In genomic region chr9:123942025-123942424, GRCm38 (mm10) we compare ENCODE assay signal across 21 mouse cellular contexts. TPM values are rescaled to one million over a fixed set of nuclear protein-coding genes. Genes with fewer than 3 reads are reported as not detected.
DNase-seq lines count a peak whose midpoint lies in the region; ATAC-seq and TF ChIP-seq lines count a peak whose summit lies in the region.
"Had no signal": no experiment of that assay in that cellular context is flagged by ENCODE, and none has a peak within 500 bp of the region (broad histone marks: within the 10 kb centered on the region; RNA-seq: fewer than 3 reads in every experiment).

No protein-coding gene starts in this region.

- peaks cover 10% of the 10 kb centered on the region; the same call in 1 of the 2 replicates for H3K4me1 ChIP-seq in spleen, adult 2 months (ENCODE audit: control insufficient read depth, insufficient read depth, insufficient read length)
- H3K4me1 ChIP-seq in small intestine, adult 2 months (ENCODE audit: control insufficient read depth, insufficient read depth, insufficient read length, low read length): peaks cover 4% of the 10 kb centered on the region; the same call in 1 of the 2 replicates
- H3K4me1 ChIP-seq: embryonic facial prominence, embryonic 13.5 days; forebrain, embryonic 15.5 days; heart, embryonic 10.5 days; kidney, embryonic 15.5 days had no signal

- ATAC-seq in inflammation-experienced regulatory T-cells, adult 6 months: peak; percentile 17
- ATAC-seq: forebrain, embryonic 15.5 days; intestine, embryonic 16.5 days had no signal

- no peak for TF ChIP-seq CTCF in spleen, adult 2 months (IDR thresholded peaks at IDR 0.05; ENCODE audit: extremely low read depth, insufficient read depth, insufficient read length, insufficient replicate concordance)
- TF ChIP-seq CTCF in small intestine, adult 2 months (IDR thresholded peaks at IDR 0.05; ENCODE audit: extremely low read depth, insufficient read length, insufficient replicate concordance, low read depth, low read length): no peak

- peak; percentile 47 for DNase-seq in layer of hippocampus, adult 9-11 months
- DNase-seq in layer of hippocampus, adult 9-10 months (ENCODE audit: low spot score): no peak
- DNase-seq in spleen, adult 2 months (ENCODE audit: low read depth in 1 of 2, low spot score in 2 of 2): no peak
- no peak for DNase-seq in spleen, adult 18-20 months
- no peak for DNase-seq in spleen, adult 12 weeks (ENCODE audit: low spot score)
- no peak for DNase-seq in ovary, adult 18-20 months (ENCODE audit: low spot score)
- DNase-seq: adrenal gland, postnatal 25 days; cerebellum, adult 8-10 months; gastrocnemius, postnatal 36 days had no signal

- peak overlapping the region; percentile 6; the same call in 1 of the 2 replicates for H3K27ac ChIP-seq in spleen, adult 2 months (ENCODE audit: insufficient read depth, low read length)
- H3K27ac ChIP-seq in small intestine, adult 2 months (ENCODE audit: insufficient read depth, low read depth, low read length): peak overlapping the region; percentile 20; the same call in 1 of the 2 replicates
- H3K27ac ChIP-seq: embryonic facial prominence, embryonic 13.5 days; forebrain, embryonic 15.5 days; heart, embryonic 10.5 days; hindbrain, embryonic 14.5 days; kidney, embryonic 15.5 days had no signal

- no peak for TF ChIP-seq POLR2A in spleen, adult 2 months (IDR thresholded peaks at IDR 0.05; ENCODE audit: low read depth, low read length)
- no peak for TF ChIP-seq POLR2A in small intestine, adult 2 months (IDR thresholded peaks at IDR 0.05; ENCODE audit: low read depth, low read length)

- H3K27me3 ChIP-seq in spleen, adult 2 months (ENCODE audit: control insufficient read depth, insufficient read depth, low read length): no peaks in the 10 kb centered on the region
- no peaks in the 10 kb centered on the region for H3K27me3 ChIP-seq in small intestine, adult 2 months (ENCODE audit: control insufficient read depth, insufficient read depth, low read length)
- H3K27me3 ChIP-seq: embryonic facial prominence, embryonic 13.5 days; forebrain, embryonic 15.5 days; kidney, embryonic 15.5 days had no signal

- no peak overlapping the region for H3K4me3 ChIP-seq in spleen, adult 2 months (ENCODE audit: extremely low read depth, insufficient read depth, insufficient read length)
- no peak overlapping the region for H3K4me3 ChIP-seq in small intestine, adult 2 months (ENCODE audit: low read depth, low read length)
- H3K4me3 ChIP-seq: embryonic facial prominence, embryonic 13.5 days; forebrain, embryonic 15.5 days; heart, embryonic 10.5 days; kidney, embryonic 15.5 days had no signal

- no peaks in the 10 kb centered on the region for H3K36me3 ChIP-seq in spleen, adult 2 months (ENCODE audit: control insufficient read depth, insufficient read depth, low read length)
- H3K36me3 ChIP-seq in small intestine, adult 2 months (ENCODE audit: control insufficient read depth, insufficient read depth, low read length): no peaks in the 10 kb centered on the region
- H3K36me3 ChIP-seq: embryonic facial prominence, embryonic 13.5 days; forebrain, embryonic 15.5 days; heart, embryonic 10.5 days; kidney, embryonic 15.5 days had no signal

- 59% methylated on average over 3 of the region's 3 CpGs for WGBS in spleen, adult 2 months
- 79% methylated on average over 3 of the region's 3 CpGs for WGBS in small intestine, adult 2 months

RNA-seq across cellular contexts. Expression of gene Ccr1, which starts 26.5 kb away (rescaled TPM):
- polyA plus RNA-seq in spleen, adult 2 months (2012; rRNA removed): 4.2 and 4.4 TPM in 2 replicates
- 1 to 10 TPM in 2 of 3 experiments, under 1 TPM in 1; 0.20 to 3.1 (median 1.7) TPM for polyA plus RNA-seq in inflammation-experienced regulatory T-cells, adult 6 months (2017; shearing (Covaris generic))
- 1.2 and 1.3 TPM in 2 replicates for polyA plus RNA-seq in small intestine, adult 2 months (2012; rRNA removed)

RNA-seq across cellular contexts. Expression of gene Ccr1l1, which starts 36.2 kb away (rescaled TPM):
- 0.41 and 0.53 TPM in 2 replicates for polyA plus RNA-seq in spleen, adult 2 months (2012; rRNA removed)
- polyA plus RNA-seq in inflammation-experienced regulatory T-cells, adult 6 months (2017; shearing (Covaris generic)): not detected
- not detected in 2 replicates for polyA plus RNA-seq in small intestine, adult 2 months (2012; rRNA removed)
- polyA plus RNA-seq: embryonic facial prominence, embryonic 13.5 days; forebrain, embryonic 15.5 days; heart, embryonic 10.5 days; heart, postnatal 0 days; hindbrain, embryonic 14.5 days; intestine, embryonic 16.5 days; kidney, embryonic 15.5 days; lung, embryonic 16.5 days; midbrain, embryonic 11.5 days; neural tube, embryonic 11.5 days had no signal
